Mouse (Mus musculus) heart, postnatal 0 days (tissue): ENCODE results near the gene Skil. TPM values are rescaled to one million over a fixed set of nuclear protein-coding genes. Genes with fewer than 3 reads are reported as not detected.
"Not testable (repeated sequence)": the region's sequence is repeated elsewhere in the genome, so short reads cannot be mapped to it uniquely, and the experiment has no call there.

ENCODE experiments used
- ATAC-seq: fragments of 200-750 bp; cut with Nextera tagmentation; 2 replicates; pipeline ENCODE4 v1.8.0; 2017; ENCODE audit warnings: low read depth, moderate number of reproducible peaks, moderate library complexity; ENCODE audit not compliant: insufficient read depth
- DNase-seq: peaks from one replicate; pipeline ENCODE4 v3.0.0-alpha.2; 2016; ENCODE audit warnings: low spot score
- H3K27ac ChIP-seq: fragments of 300-500 bp; sonication (generic); 2 replicates; pipeline ENCODE4 v1.5.1; 2014; ENCODE audit warnings: low read depth, mild to moderate bottlenecking
- H3K27me3 ChIP-seq: fragments of 300-500 bp; sonication (generic); 2 replicates; pipeline ENCODE4 v1.6.1; 2014; ENCODE audit warnings: low read length, mixed read lengths; ENCODE audit not compliant: control insufficient read depth, insufficient read depth
- H3K36me3 ChIP-seq: fragments of 300-500 bp; sonication (generic); replicated peaks from 2 replicates; pipeline ENCODE4 v1.6.1; 2014; ENCODE audit warnings: low read length, mixed read lengths; ENCODE audit not compliant: control insufficient read depth, insufficient read depth
- H3K4me1 ChIP-seq: fragments of 300-500 bp; sonication (generic); 2 replicates; pipeline ENCODE4 v1.6.1; 2014; ENCODE audit warnings: antibody characterized with exemption; ENCODE audit not compliant: control insufficient read depth, insufficient read depth
- H3K4me2 ChIP-seq: fragments of 300-500 bp; sonication (generic); 2 replicates; pipeline ENCODE4 v1.6.1; 2014; ENCODE audit warnings: low read depth, mild to moderate bottlenecking, low read length, moderate library complexity
- H3K4me3 ChIP-seq: fragments of 300-500 bp; sonication (generic); 2 replicates; pipeline ENCODE4 v1.5.1; 2014; ENCODE audit warnings: low read depth, low read length
- H3K9ac ChIP-seq: fragments of 300-500 bp; sonication (generic); replicated peaks from 2 replicates; pipeline ENCODE4 v1.6.1; 2014; ENCODE audit warnings: low read depth, low read length, mixed read lengths
- H3K9me3 ChIP-seq: fragments of 300-500 bp; sonication (generic); replicated peaks from 2 replicates; pipeline ENCODE4 v1.6.1; 2016; ENCODE audit warnings: low read length; ENCODE audit not compliant: control insufficient read depth
- CTCF ChIP-seq: IDR thresholded peaks from 2 replicates; pipeline ENCODE4 v1.5.1; 2016; ENCODE audit warnings: antibody characterized with exemption, control low read depth, low read depth
- EP300 ChIP-seq: IDR thresholded peaks from 2 replicates; pipeline ENCODE4 v1.6.1; 2016; ENCODE audit warnings: antibody characterized with exemption, low read depth
- WGBS: fragments of 180-500 bp; shearing (Covaris S2); extraction: QIAGEN DNeasy Blood & Tissue Kit; methylation state at CpG from one replicate; pipeline ENCODE4 v1.1.7; 2014; 5-methylcytosine and 5-hydroxymethylcytosine counted together
- polyA plus RNA-seq: library from polyadenylated mRNA; unstranded; fragments of >200 nt; fragmentation: Nextera tagmentation; extraction: Ambion mirVana; gene quantifications from 2 replicates; pipeline ENCODE4 v1.2.1, GENCODE M21; 2015
- total RNA-seq: library from RNA; depleted of rRNA; stranded (reverse); fragments of >200 nt; gene quantifications from 2 replicates; pipeline ENCODE4 v1.2.3, GENCODE M21; 2014; ENCODE audit warnings: low replicate concordance

Gene Skil
- total and polyA plus RNA-seq, 2 experiments from 2014 or later = 10.7 to 13.1 TPM

DNA sequence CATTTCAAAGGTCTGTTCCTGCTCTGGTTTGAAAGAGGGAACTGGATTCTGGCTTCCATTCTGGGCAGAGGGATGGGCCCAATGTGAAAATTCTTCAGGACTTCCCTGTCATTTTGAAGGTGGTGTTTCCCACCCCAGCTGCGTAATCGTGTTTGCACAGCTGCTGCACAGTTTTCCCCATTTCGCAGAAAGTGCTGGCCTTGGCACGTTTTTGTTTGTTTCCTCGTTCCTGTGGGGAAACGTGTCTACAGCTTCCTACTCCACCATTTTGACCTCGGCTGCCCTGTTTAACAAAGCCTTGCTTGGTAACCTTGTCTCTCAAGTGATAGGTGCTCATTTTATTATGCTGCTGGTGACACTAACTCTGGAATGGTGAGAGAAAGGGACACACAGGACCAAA is 39.8 kb downstream of the Skil start:
- no peak for TF ChIP-seq EP300
- no peak for TF ChIP-seq CTCF
- H3K27me3 ChIP-seq = no peaks in the 10 kb centered on the region
- no peaks in the 10 kb centered on the region for H3K4me1 ChIP-seq
- no peak overlapping the region for H3K27ac ChIP-seq
- H3K9ac ChIP-seq = no peak overlapping the region
- no peak overlapping the region for H3K4me2 ChIP-seq
- ATAC-seq (no peak), DNase-seq (no peak)
- WGBS = 46% methylated on average over 7 of the region's 7 CpGs
- H3K9me3 ChIP-seq = no peaks in the 10 kb centered on the region
- H3K4me3 ChIP-seq = no peak overlapping the region
- H3K36me3 ChIP-seq = no peaks in the 10 kb centered on the region

DNA sequence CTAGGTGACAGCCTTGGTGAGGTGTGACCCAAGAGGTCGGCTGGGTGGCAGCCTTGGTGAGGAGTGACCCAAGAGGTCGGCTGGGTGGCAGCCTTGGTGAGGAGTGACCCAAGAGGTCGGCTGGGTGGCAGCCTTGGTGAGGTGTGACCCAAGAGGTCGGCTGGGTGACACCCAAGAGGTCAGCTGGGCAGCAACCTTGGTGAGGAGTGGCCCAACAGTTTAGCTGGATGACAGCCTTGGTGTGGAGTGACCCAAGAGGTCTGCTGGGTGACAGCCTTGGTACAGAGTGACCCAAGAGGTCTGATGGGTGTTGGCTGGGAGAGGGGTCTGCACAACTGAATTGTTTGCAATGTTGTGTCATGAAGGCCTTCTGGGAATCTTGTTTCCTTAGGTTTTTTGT is 41.7 kb downstream of the Skil start:
- H3K27me3 ChIP-seq, H3K4me3 ChIP-seq: not testable (repeated sequence)
- 61% methylated on average over 4 of the region's 4 CpGs for WGBS

DNA sequence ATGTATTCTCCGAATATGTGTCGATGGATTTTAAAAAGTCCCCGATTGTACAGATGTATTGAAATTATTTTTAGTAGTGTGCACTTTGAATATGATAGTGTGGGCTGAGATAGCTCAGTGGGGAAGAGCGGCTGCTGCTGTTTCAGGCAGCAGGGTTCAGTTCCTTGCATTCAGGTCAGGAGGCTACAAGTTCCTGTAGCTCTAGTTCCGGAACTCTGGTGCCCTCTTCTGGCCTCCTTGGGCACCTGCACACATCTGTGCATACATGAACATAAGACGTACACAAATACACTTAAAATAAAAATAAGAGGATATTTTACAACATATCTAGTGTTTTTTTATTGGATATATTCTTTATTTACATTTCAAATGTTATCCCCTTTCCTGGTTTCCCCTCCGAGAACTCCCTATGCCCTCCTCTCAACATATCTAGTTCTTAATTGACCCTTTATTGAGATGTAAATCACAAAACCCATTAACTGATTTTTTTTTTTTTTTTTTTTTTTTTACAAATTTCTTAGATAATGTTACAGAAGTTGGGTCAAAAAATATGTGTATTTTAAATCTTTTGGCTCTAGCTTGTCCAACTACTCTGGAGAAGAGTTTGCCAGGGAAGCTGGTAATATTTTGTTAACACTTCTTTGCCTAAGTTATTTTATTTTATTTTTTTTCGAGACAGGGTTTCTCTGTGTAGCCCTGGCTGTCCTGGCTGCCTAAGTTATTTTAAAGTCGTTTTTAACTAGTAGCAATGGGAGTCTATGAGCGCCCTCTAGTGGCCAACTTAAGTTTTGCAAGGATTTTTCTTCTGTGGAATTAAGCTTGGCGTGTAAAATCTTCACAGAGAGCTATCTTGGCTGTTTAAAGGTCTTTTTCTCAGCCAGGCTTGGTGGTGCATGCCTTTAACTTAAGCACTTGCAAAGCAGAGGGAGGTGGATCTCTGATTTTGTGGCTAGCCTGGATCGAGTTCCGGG is 43.9 kb downstream of the Skil start:
- Histone ChIP-seq H3K27ac (no peak overlapping the region), H3K4me2 (no peak overlapping the region), H3K27me3 (no peaks in the 10 kb centered on the region), H3K9me3 (no peaks in the 10 kb centered on the region), H3K4me3 (no peak overlapping the region), H3K4me1 (no peaks in the 10 kb centered on the region), H3K9ac (no peak overlapping the region), H3K36me3 (no peaks in the 10 kb centered on the region)
- no peak for ATAC-seq
- DNase-seq = peak; percentile 57
- 55% methylated on average over 13 of the region's 13 CpGs for WGBS
- TF ChIP-seq CTCF (peak; percentile 80), EP300 (no peak)

More for the DNA sequence above, 41.7 kb downstream of the Skil start:
- not testable (repeated sequence) for DNase-seq, H3K36me3 ChIP-seq, H3K4me2 ChIP-seq, H3K27ac ChIP-seq, H3K9ac ChIP-seq, ATAC-seq, H3K4me1 ChIP-seq, H3K9me3 ChIP-seq

DNA sequence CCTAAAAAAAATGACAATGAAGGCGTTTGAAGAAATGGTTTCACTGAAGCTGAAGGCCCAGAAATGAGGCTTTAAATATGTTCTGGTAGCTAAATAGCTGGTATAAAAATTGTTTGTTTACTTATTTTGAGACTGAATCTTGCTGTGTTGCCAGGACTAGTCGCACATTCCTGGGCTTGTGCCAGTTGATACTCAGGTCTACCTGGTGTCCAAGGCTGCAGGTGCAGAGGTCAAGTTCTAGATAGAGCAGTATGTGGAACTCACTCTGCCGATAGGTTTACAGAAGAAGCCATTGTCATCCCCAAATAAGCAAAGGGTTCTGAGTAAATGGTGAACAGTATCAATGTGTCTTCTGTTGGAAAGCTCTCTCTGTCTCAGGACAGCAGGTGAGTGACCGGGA is 46.8 kb downstream of the Skil start:
- TF ChIP-seq CTCF = no peak
- no peak for TF ChIP-seq EP300

DNA sequence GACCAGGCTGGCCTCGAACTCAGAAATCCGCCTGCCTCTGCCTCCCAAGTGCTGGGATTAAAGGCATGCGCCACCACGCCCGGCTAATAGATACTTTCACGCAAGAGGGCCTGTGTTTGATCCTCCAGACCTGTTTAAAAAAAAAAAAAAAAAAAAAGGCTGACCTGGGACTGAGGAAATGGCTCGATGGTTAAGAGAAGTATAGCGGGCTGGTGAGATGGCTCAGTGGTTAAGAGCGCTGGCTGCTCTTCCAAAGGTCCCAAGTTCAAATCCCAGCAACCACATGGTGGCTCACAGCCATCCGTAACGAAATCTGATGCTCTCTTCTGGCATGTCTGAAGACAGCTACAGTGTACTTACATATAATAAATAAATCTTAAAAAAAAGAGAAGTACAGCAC is 50.4 kb downstream of the Skil start:
- H3K36me3 ChIP-seq, H3K4me2 ChIP-seq, DNase-seq, ATAC-seq, H3K27ac ChIP-seq, H3K9me3 ChIP-seq, H3K4me1 ChIP-seq, H3K4me3 ChIP-seq, H3K9ac ChIP-seq: not testable (repeated sequence)
- H3K27me3 ChIP-seq = peaks cover 18% of the 10 kb centered on the region
- 70% methylated on average over 9 of the region's 11 CpGs for WGBS

More for the DNA sequence above, 46.8 kb downstream of the Skil start:
- Histone ChIP-seq H3K9ac (no peak overlapping the region), H3K4me1 (no peaks in the 10 kb centered on the region), H3K27ac (no peak overlapping the region), H3K9me3 (no peaks in the 10 kb centered on the region), H3K27me3 (no peaks in the 10 kb centered on the region), H3K36me3 (no peaks in the 10 kb centered on the region), H3K4me3 (no peak overlapping the region), H3K4me2 (no peak overlapping the region)
- 80% methylated on average over 4 of the region's 4 CpGs for WGBS
- DNase-seq (no peak), ATAC-seq (no peak)
